Mouse (Mus musculus) stomach, postnatal 0 days (tissue): ENCODE measurements at regions not wholly inside any gene's neighbourhood (a gene's known extent, or its start where the extent isn't known, plus 50 kb on each side); places are given as distances from the start of the nearest gene placed in this dataset.

Source experiments
- ATAC-seq: fragments of 200-750 bp; cut with Nextera tagmentation; 2 replicates; pipeline ENCODE4 v1.8.0; 2017; ENCODE audit not compliant: low FRiP score, low TSS enrichment
- DNase-seq: peaks from one replicate; pipeline ENCODE4 v3.0.0-alpha.2; 2016; ENCODE audit warnings: low spot score
- H3K27ac ChIP-seq: fragments of 300-500 bp; sonication (generic); replicated peaks from 2 replicates; pipeline ENCODE4 v1.5.1; 2014; ENCODE audit warnings: mild to moderate bottlenecking, control low read depth
- H3K27me3 ChIP-seq: fragments of 300-500 bp; sonication (generic); 2 replicates; pipeline ENCODE4 v1.6.1; 2014; ENCODE audit warnings: low read length; ENCODE audit not compliant: control insufficient read depth, insufficient read depth
- H3K36me3 ChIP-seq: fragments of 300-500 bp; sonication (generic); 2 replicates; pipeline ENCODE4 v1.6.1; 2014; ENCODE audit warnings: low read length, mixed read lengths; ENCODE audit not compliant: control insufficient read depth, insufficient read depth
- H3K4me1 ChIP-seq: fragments of 300-500 bp; sonication (generic); replicated peaks from 2 replicates; pipeline ENCODE4 v1.6.1; 2014; ENCODE audit warnings: antibody characterized with exemption; ENCODE audit not compliant: control insufficient read depth, insufficient read depth
- H3K4me2 ChIP-seq: fragments of 300-500 bp; sonication (generic); replicated peaks from 2 replicates; pipeline ENCODE4 v1.6.1; 2014; ENCODE audit warnings: low read depth, mild to moderate bottlenecking, control low read depth, moderate library complexity
- H3K4me3 ChIP-seq: fragments of 300-500 bp; sonication (generic); 2 replicates; pipeline ENCODE4 v1.5.1; 2014; ENCODE audit warnings: low read depth, low read length, control low read depth
- H3K9ac ChIP-seq: fragments of 300-500 bp; sonication (generic); 2 replicates; pipeline ENCODE4 v1.6.1; 2014; ENCODE audit warnings: mild to moderate bottlenecking, low read length, control low read depth, mixed read lengths
- H3K9me3 ChIP-seq: fragments of 300-500 bp; sonication (generic); 2 replicates; pipeline ENCODE4 v1.6.1; 2016; ENCODE audit warnings: low read length; ENCODE audit not compliant: control insufficient read depth
- CTCF ChIP-seq: IDR thresholded peaks from 2 replicates; pipeline ENCODE4 v1.5.1; 2016; ENCODE audit warnings: antibody characterized with exemption, low read depth, mild to moderate bottlenecking, moderate library complexity
- EP300 ChIP-seq: optimal IDR thresholded peaks from 2 replicates; pipeline ENCODE3; 2016; ENCODE audit warnings: antibody characterized with exemption
- WGBS: fragments of 180-500 bp; shearing (Covaris S2); extraction: QIAGEN DNeasy Blood & Tissue Kit; methylation state at CpG from one replicate; pipeline ENCODE4 v1.1.7; 2014; 5-methylcytosine and 5-hydroxymethylcytosine counted together

DNA sequence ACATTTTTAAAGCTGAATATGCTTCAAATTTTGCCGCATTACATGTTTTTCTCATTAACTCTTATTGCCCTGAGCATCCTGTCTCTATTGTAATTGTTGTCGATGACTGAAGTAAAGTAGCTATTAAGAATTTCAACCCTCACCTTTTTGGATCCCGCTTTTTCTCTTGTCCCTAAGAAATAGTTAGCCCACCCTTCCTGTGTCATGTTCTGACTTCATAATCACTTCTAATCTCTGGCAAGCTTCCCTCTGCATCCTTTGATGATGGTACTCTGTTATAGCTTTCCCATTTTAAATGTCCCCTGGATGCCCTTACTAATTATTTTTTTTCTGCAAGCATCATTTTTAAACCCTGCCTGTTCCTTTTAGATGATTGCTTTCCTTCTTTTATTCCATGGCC is 191.3 kb downstream of the Cxxc4 start:
- Histone ChIP-seq H3K27ac (no peak overlapping the region), H3K36me3 (no peaks in the 10 kb centered on the region), H3K4me1 (no peaks in the 10 kb centered on the region), H3K4me2 (no peak overlapping the region), H3K9ac (no peak overlapping the region), H3K4me3 (no peak overlapping the region), H3K9me3 (no peaks in the 10 kb centered on the region), H3K27me3 (no peaks in the 10 kb centered on the region)
- ATAC-seq, result no peak
- TF ChIP-seq EP300, result no peak
- no peak for TF ChIP-seq CTCF
- 81% methylated on average over 3 of the region's 3 CpGs for WGBS
- DNase-seq, result no peak

DNA sequence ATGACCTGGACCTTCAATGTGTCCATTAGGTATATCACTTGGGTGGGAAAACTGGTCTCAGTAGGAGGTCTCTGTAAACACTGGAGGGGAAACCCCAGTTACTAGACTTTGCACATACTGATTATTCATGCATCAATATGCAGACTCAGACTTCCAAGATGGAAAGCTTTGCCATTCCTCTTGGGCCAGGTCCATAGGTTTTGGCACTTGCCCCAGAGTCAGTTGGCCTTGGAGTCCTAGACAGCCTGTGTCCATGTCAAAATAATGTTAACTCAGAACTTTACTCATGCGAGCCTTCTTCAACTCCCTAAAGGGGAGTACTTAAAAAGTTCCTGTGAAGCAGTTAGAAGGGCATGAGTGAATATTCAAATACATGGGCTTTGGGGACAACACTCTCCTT is 230.3 kb downstream of the Cxxc4 start:
- Histone ChIP-seq H3K4me1 (no peaks in the 10 kb centered on the region), H3K4me2 (no peak overlapping the region), H3K36me3 (no peaks in the 10 kb centered on the region), H3K9ac (no peak overlapping the region), H3K9me3 (no peaks in the 10 kb centered on the region), H3K4me3 (no peak overlapping the region), H3K27me3 (no peaks in the 10 kb centered on the region), H3K27ac (no peak overlapping the region)
- WGBS, result 70% methylated on average over 1 of the region's 1 CpGs
- TF ChIP-seq CTCF (no peak), EP300 (no peak)
- DNase-seq, result no peak
- ATAC-seq, result no peak

DNA sequence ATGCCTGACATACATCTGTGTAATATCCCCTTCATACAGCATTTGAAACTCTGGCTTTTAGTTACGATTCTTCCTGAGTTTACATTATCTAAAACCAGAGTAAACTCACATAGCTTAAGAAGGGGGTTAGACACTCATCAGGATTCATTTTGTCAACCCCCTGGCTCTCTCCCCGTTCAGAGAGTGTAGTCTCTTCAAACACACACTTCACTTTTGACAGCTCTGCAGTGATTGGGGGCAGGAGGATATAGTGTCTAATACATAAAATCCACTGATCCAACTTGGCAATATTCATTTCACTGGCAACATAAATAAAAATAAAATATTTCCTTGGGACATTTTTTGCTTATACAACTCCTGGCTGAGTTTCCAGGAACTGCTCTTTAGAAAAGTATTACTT is 251.0 kb downstream of the Cxxc4 start:
- DNase-seq (no peak), ATAC-seq (no peak)
- Histone ChIP-seq H3K9me3 (no peaks in the 10 kb centered on the region), H3K9ac (no peak overlapping the region), H3K36me3 (no peaks in the 10 kb centered on the region), H3K27me3 (no peaks in the 10 kb centered on the region), H3K4me3 (no peak overlapping the region), H3K4me1 (no peaks in the 10 kb centered on the region), H3K4me2 (no peak overlapping the region), H3K27ac (no peak overlapping the region)
- WGBS, result 29% methylated on average over 2 of the region's 2 CpGs
- TF ChIP-seq EP300, result no peak
- no peak for TF ChIP-seq CTCF

DNA sequence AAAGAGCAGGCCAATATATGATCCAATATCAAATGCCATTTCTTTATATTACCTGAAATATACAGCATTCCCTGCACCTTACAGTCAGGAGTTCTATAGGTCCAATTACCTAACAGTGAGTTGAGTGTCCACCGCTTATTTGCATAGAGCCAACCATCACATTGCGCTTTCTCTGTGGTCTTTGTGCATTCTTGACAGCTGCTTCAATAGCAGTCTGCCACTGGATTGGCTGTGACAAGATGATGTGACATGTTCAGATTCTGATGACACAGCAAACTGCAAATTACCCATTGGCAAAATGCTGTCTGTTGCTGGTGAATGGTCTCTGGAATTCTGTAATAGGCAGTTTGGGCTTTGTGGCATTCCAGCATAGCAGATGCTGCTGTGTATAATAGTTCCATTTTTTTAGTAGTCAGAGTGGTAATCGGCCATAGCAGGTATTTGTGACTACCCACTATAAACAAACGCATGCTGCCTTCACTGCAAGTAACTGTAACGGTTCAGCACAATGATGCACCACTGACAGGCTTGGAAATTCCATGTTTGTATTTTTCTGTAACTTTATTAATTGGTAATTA is 253.8 kb downstream of the Cxxc4 start:
- Histone ChIP-seq H3K9ac (no peak overlapping the region), H3K4me3 (no peak overlapping the region), H3K4me1 (no peaks in the 10 kb centered on the region), H3K27me3 (no peaks in the 10 kb centered on the region), H3K27ac (no peak overlapping the region), H3K9me3 (no peaks in the 10 kb centered on the region), H3K36me3 (no peaks in the 10 kb centered on the region), H3K4me2 (no peak overlapping the region)
- no peak for ATAC-seq
- WGBS, result 85% methylated on average over 5 of the region's 5 CpGs
- no peak for DNase-seq
- no peak for TF ChIP-seq EP300
- TF ChIP-seq CTCF, result no peak

DNA sequence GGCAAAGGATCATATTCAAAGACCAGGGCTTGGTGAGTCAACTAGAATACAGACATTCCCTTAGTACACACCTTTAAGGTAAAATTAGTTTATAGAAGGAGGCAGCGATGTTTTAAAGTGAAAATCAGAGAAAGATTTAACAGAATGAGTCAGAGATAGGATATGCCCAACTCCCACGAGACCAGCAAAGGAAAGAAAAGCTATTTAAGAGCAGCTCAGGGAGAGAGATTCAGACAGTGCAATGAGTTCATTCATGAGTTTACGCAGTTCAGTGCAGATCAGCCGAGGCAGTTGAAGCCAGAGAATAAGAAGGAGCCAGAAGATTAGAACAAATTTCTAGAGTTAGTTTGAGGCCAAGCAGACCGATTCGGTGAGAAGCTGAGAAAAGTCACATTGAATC is 273.4 kb downstream of the Cxxc4 start:
- WGBS, result 60% methylated on average over 6 of the region's 6 CpGs
- no peak for TF ChIP-seq CTCF
- no peak for TF ChIP-seq EP300
- no peaks in the 10 kb centered on the region for H3K36me3 ChIP-seq
- ATAC-seq (no peak), DNase-seq (no peak)
- no peaks in the 10 kb centered on the region for H3K4me1 ChIP-seq
- H3K4me3 ChIP-seq, result no peak overlapping the region
- H3K9ac ChIP-seq, result no peak overlapping the region
- no peaks in the 10 kb centered on the region for H3K9me3 ChIP-seq
- no peaks in the 10 kb centered on the region for H3K27me3 ChIP-seq
- H3K27ac ChIP-seq, result no peak overlapping the region
- H3K4me2 ChIP-seq, result no peak overlapping the region

DNA sequence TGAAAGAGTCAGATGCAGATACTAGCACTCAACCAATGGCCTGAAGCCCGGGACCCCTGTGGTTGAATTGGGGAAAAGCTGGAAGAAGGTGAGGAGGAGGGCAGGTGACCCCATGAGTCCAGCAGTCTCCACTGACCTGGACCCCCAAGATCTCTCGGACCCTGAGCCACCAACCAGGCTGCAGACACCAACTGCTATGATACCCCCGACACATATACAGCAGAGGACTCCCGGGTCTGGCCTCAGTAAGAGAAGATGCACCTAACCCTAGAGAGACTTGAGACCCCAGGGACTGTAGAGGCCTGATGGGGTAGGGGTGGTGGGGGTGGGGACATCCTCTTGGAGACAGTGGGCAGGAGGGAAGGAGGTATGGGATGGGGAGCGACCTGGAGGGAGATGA is 289.5 kb downstream of the Cxxc4 start:
- Histone ChIP-seq H3K9me3 (no peaks in the 10 kb centered on the region), H3K4me3 (no peak overlapping the region), H3K27me3 (no peaks in the 10 kb centered on the region), H3K4me1 (no peaks in the 10 kb centered on the region), H3K9ac (no peak overlapping the region), H3K36me3 (no peaks in the 10 kb centered on the region), H3K27ac (no peak overlapping the region), H3K4me2 (no peak overlapping the region)
- WGBS, result 87% methylated on average over 5 of the region's 5 CpGs
- ATAC-seq (no peak), DNase-seq (no peak)
- TF ChIP-seq CTCF (no peak), EP300 (no peak)
